Mouse (Mus musculus) left cerebral cortex, adult 18-20 months (tissue): ENCODE results near the gene Sh3bp1. TPM values are rescaled to one million over a fixed set of nuclear protein-coding genes. Genes with fewer than 3 reads are reported as not detected.

Source experiments
- DNase-seq, 2 experiments: peaks; one replicate each; pipeline ENCODE4 v3.0.0; 2021 to 2022; ENCODE audit warnings: low spot score in 2 of 2, mixed read lengths in 1 of 2
- microRNA-seq, 2 experiments: library from miRNA; unstranded; fragments of <30 nt; microRNA quantifications; one replicate each; pipeline ENCODE4 v1.2.0; 2021
- total RNA-seq, 2 experiments: library from RNA; stranded (reverse); gene quantifications; 2 replicates each; pipeline ENCODE4 v1.2.3; 2021

Sh3bp1 gene
- total RNA-seq, 2 experiments from 2014 or later: 33.8 to 39.9 TPM

DNA sequence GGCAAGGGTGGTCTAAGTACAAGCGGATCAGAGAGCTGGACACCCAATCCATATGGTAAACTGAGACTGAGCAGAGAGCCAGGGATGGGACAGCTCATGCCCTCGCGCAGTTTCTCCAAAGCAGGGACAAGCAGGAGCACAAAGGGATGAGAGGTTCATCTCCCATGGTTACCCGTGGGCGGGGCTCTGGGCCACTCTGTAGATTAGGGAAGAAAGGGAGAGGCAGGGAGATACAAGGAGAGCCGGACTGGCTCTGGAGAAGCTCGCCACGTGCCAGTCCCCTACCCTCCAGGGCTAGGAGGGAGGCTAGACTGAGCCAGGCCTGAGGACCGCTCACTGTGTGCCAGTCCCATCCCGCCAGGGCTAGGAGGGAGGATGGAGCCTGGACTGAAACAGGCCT is 37.7 kb downstream of the Sh3bp1 start:
- no peak for DNase-seq

DNA sequence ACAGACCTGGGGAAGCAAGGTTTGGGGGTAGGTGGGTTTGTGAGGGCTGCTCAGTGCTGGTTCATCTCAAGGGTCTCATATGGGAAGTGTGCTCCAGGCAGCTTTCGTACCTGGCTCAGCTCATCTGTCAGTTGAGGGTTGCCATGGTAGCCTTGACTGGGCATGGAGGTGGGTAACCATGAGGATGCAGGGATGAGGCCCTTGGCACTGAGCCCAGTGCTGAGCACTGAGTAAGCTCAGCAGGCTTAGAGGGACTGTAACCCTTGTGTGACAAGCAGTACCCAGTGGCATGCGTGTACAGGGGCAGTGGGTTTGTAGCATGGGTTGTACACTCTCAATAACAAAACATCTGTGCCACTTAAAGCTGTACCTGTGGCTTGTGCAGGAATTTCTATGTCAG is 38.4 kb downstream of the Sh3bp1 start:
- DNase-seq: no peak

DNA sequence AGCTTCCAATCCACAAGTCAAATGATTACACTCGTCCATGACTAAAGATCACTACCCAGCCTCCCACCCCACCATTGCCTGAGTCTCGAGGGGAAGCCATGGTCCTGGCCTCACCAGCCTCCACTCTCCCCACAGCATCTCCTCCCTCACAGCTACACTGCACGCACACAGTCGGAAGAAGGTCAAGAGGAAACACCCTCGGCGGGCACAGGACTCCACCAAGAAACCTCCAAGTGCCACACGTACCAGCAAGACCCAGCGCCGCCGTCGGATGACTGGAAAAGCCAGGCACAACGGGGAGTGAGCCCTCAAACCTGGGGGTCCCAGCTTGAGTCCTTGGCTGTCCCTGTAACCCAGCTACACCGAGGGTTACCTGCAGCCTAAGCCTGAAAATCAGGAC is 40.8 kb downstream of the Sh3bp1 start:
- DNase-seq: no peak

DNA sequence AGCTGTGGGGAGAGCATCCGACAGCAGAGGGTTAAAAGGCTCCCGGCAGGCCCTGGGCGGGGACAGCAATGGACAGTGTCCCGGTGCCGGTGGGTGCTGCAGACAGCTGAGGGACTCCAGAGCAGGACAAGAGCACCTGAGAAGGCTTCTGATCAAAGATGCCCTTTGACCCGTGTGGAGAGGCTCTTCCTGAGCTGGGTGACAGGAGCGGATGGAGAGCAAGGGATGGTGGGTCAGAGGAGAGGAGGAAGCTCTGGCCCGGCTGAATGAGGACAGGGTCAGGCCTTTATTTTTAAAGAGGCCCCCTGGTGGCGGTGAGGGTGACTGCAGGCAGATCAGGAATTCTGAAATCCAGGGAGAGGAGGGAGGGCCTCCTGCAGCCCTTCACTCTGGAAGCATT is 43.1 kb downstream of the Sh3bp1 start:
- DNase-seq: peak; percentile 79 to 83

DNA sequence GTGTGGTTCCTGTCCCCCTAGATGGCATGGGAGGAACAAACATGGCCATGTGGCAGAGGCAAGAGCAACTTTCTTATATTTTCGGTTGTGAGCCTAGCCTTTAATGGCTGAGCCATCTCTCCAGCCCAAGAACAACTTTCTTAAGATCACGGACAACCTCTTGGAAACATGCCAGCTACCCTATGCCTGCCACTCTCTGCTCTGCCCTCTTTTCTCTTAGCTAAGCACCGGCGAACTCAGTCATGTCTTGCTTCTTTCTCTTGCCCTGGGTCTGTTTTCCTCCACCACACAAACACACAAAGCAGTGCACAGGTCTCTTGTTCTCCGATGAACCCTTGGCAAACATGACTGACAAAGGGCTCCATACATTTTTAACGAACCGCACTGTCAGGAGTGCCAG is 46.7 kb downstream of the Sh3bp1 start:
- no peak for DNase-seq

DNA sequence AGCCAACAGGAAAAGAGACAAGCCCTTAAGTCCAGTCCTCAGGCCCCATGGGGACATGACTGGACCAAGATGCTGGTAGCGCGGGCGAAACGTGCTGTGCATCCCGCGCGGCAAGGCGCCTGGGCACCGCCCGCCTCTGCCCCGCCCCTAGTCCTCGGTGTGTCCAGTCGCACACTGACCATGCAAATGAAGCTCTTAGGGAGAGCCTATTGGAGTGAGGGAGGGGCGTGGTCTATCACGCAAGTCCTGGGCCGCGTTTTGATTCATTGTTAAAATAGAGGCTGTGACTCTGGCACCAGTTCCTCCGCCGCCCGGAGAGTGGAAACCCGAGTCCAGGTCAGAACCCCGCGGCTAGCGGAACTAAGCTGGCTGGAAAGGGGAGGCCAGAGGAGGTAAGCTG is 48.1 kb downstream of the Sh3bp1 start, which contains the start of gene Triobp:
Gene Triobp, plus strand, starts transcription at position 68 of the 400 bp plus-strand sequence.
- DNase-seq: peak; percentile 75 to 82

DNA sequence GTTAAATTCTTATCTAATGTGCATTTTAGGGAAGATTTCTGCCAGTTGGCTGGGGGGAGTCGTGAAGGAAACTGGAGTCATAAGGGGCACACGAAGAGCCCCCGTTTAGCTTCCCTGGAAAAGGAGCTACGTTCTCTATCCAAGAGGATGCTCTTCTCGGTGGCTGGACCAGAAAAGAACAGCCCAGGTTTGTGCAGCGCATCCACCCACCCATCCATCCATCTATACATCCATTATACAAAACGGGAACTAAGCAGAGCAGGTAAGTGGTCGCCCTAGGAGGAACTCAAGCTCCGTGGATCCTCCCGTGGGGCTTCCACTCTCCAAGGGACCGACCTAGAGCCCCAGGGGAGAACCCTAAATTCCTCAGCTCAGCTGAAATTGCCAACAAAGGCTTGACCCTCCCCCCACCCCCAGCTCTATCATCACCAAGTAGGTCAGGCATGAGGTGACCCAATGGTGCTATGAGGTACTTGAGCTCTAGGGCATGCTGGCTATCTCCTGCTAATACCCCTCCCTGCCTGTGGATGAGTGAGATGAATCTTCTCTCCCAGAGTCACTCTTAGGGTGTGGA is 48.7 kb downstream of the Sh3bp1 start:
- DNase-seq: no peak

DNA sequence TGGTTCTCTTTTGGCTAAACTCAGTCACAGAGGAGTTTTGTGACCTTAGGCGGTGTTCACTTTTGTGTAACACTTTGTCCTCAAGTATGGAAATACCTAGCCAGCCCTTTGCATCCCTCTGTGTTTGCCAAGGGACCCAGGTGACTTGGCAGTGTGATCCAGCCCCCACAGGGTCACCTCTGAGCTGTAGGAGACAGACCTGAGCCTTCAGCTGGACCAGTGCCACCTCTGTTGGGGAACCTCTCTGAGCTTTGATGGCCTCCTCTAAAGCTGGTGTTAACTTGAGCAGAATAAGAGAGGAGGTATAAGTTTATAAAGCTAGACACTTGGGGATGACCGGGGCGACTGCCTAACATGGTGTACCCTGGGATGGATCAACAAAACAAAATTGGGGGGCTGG is 49.3 kb downstream of the Sh3bp1 start:
- no peak for DNase-seq

DNA sequence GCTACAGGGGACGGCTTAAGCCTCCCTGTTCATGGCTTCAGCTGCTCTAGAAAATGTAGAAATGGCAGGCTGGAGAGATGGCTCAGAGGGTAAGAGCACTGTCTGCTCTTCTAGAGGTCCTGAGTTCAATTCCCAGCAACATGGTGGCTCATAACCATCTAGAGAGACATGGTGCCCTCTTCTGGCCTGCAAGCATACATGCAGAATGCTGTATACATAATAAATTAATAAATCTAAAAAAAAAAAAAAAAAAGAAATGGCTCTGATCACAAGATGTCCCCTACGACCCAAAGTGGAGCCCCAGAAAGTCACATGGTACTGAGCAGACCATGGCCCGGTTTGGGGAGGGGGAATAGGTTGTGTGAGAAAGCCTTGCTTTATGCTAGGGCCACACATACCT is 56.1 kb downstream of the Sh3bp1 start:
- DNase-seq: no peak

DNA sequence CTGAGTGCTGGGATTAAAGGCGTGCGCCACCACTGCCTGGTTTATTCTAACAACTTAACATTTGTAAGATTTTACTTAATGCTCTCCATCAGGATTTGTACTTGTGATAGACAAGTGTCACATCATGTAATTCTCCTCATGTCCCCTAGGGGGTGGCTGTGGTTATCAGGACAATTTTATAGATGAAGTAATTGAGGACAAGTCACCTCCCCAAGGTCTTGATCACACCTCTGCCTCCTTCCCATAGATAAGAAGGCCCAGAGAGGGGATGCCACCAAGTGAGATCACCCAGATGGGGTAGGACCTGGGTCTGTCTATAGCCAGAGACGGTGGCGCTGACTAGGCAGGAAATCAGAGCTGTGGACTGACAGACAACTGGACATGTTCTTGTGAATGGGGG is 56.8 kb downstream of the Sh3bp1 start:
- no peak for DNase-seq

DNA sequence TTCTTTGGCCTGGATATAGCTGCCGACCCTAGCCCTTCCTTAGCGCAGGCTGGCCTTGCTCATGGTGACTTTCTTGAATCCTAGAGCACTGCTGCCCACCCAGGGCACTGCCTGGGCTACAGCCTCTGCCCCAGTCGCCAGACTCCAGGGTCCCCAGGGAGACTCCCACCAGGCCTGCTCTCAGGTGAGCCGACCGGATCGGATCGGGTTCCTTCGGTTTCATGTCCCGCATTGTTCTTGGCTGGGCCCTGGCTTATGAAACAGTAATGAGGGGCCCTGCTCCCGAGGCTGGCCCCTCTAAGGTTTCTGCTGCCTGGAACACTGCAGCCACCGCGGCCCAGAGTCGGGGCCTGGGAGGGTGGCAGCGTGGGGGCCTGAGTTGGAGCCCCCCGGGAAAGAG is 57.5 kb downstream of the Sh3bp1 start:
- no peak for DNase-seq

DNA sequence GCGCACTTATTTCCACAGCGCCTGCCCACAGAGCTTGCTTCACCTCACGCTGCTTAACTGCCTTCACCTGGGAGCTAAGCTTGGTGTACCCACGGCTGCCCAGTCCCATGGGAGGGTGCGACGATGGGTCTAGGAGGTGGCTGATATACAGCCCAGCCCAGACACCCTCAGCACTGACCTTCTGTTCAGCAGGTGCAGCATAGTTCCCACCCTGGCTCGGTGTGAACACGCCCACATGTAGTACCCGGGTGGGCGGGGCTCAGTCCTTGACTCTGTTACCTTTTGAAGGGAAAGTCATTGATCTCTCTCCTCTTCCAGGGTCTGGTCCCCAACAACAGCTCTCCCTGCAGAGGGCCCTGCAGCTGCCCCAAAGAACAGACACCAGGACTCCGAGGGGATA is 60.0 kb downstream of the Sh3bp1 start:
- DNase-seq: no peak

DNA sequence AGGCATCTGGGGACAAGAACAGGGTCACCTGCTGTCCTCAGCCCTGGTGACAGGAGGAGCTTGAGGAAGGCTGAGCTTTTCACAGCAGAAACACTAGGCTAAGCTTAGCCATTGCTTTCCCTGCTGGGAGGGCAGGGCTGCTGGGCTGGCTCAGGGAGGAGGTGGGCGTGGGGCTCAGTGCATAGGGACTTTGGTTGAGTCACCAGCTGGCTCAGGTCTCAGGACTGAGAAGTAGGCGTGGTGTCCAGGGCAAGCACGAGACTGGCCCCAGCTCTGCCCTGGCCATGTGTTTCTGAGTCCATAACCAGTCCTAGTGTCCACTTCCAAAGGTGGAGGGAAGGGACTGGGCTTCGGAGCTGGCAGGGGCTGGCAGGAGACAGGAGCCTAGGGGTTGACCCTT is 60.5 kb downstream of the Sh3bp1 start:
- DNase-seq: no peak

Small RNA genes within 50 kb of the gene (microRNA-seq; reads per million reads assigned to microRNA genes)
- 1.7 reads per million in 2 experiments for gene Mir6955

Other genes with a start within 250 kb of the Sh3bp1 start
- 100 to 1,000 TPM; 165 to 168 TPM for gene Elfn2, start 181.0 kb upstream of the Sh3bp1 start, total RNA-seq
- 1 to 10 TPM; 3.8 to 4.2 TPM for gene Mfng, start 126.3 kb upstream of the Sh3bp1 start, total RNA-seq
- gene Card10, start 96.7 kb upstream of the Sh3bp1 start, total RNA-seq: 1 to 10 TPM; 4.8 to 4.9 TPM
- gene Cdc42ep1, start 57.1 kb upstream of the Sh3bp1 start, total RNA-seq: 10 to 100 TPM; 15.3 to 16.3 TPM
- gene Lgals2, start 44.2 kb upstream of the Sh3bp1 start, total RNA-seq: not detected
- gene Gga1, start 22.6 kb upstream of the Sh3bp1 start, total RNA-seq: 10 to 100 TPM; 64.6 to 67.2 TPM
- under 1 TPM in 1 of 2 experiments, not detected in 1; 0.52 TPM for gene Gm49510, start 101 bp upstream of the Sh3bp1 start, total RNA-seq
- 100 to 1,000 TPM; 178 to 191 TPM for gene Pdxp, start 14.2 kb downstream of the Sh3bp1 start, total RNA-seq
- 10 to 100 TPM; 26.4 to 26.8 TPM for gene Lgals1, start 27.0 kb downstream of the Sh3bp1 start, total RNA-seq
- gene Nol12, start 35.2 kb downstream of the Sh3bp1 start, total RNA-seq: 10 to 100 TPM; 37.3 to 44.0 TPM
- gene Triobp, start 48.0 kb downstream of the Sh3bp1 start, total RNA-seq: 10 to 100 TPM; 11.0 to 11.3 TPM
- gene H1f0, start 128.7 kb downstream of the Sh3bp1 start, total RNA-seq: 10 to 100 TPM; 79.6 to 93.8 TPM
- gene Galr3, start 142.1 kb downstream of the Sh3bp1 start, total RNA-seq: under 1 TPM; 0.82 to 0.98 TPM
- 10 to 100 TPM; 17.8 to 24.9 TPM for gene Ankrd54, start 163.1 kb downstream of the Sh3bp1 start, total RNA-seq
- 10 to 100 TPM; 66.5 to 68.2 TPM for gene Eif3l, start 175.4 kb downstream of the Sh3bp1 start, total RNA-seq
- 10 to 100 TPM; 22.2 to 26.8 TPM for gene Micall1, start 209.1 kb downstream of the Sh3bp1 start, total RNA-seq
- gene Polr2f, start 241.2 kb downstream of the Sh3bp1 start, total RNA-seq: 100 to 1,000 TPM; 102 to 111 TPM
- 10 to 100 TPM in 1 of 2 experiments, 1 to 10 TPM in 1; 7.3 to 10.8 TPM for gene 1700088E04Rik, start 241.5 kb downstream of the Sh3bp1 start, total RNA-seq